Mouse (Mus musculus): ENCODE data around the gene Dcaf1. TPM values are rescaled to one million over a fixed set of nuclear protein-coding genes. Genes with fewer than 3 reads are reported as not detected.

Dcaf1 gene
- total RNA-seq (2021), result 32.0 and 41.5 TPM in 2 replicates
- long read RNA-seq, partial matches to known transcripts, result 6 of 10 reads
- long read RNA-seq, other reads (novel, unspliced or antisense), result 4 of 10 reads

- DNase-seq, result peak; percentile 88
Measured at GRCm38 (mm10) chr9:106821618-106822380, at the start of gene Dcaf1. TSS of gene Dcaf1 (plus strand) at chr9:106821874.

DNA sequence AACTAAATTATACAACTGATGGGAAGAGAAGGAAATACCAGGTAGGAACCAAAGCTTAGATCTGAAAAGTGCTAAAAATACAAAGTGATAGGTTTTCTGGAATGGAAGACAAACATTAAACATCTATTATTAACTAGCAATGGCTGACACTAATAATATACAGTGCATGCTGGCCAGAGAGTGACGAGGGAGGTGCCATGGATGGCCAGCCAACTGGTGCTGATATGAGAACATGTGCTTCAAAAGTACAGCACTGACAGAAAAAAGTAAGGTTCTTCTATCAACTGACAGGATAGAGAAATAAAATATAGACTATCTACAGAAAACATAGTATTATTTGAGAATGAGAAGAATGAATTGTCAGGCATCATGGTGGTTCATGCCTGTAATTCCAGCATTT, 45.6 kb upstream of the Dcaf1 start:
- no peak for DNase-seq

- no peak for DNase-seq
Measured at GRCm38 (mm10) chr9:106777423-106777822, 44.3 kb upstream of the Dcaf1 start.

- DNase-seq, result no peak
Measured at GRCm38 (mm10) chr9:106778319-106778718, 43.4 kb upstream of the Dcaf1 start.

DNA sequence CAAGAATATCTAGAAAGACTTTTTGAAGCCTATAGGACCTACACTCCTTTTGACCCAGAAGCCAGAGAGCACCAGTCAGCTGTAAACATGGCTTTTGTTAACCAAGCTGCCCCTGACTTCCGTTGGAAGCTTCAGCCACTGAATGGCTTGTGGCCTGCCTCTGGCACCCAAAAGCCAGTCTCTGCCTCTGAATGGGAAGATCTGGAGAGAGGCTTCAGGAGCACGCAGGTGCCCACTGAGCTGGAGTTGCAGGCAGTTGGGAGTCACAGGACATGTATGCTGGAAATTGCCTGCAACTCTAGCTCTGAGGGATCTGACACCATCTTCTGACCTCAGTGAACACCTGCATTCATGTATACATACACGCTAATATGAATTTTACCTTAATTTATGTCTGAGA, 41.6 kb upstream of the Dcaf1 start:
- no peak for DNase-seq

DNA sequence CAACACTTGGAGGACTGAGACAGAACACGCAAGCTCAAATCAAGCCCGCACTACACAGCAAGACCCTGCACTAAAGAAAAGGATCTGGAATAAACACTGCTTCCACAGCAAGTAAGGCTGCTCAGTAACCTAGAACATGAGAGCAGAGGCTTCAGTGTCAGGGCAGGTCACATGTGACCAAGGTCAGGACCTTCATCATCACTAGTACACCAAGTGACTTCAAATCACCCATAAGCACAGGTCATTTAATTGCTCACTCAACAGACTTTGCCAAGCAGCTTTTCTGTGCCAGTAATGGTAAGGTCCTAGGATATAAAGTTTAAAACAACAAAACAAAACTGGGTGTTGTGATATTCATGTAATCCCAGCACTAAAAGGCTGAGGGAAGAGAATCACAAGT, 38.1 kb upstream of the Dcaf1 start:
- DNase-seq, result no peak

DNA sequence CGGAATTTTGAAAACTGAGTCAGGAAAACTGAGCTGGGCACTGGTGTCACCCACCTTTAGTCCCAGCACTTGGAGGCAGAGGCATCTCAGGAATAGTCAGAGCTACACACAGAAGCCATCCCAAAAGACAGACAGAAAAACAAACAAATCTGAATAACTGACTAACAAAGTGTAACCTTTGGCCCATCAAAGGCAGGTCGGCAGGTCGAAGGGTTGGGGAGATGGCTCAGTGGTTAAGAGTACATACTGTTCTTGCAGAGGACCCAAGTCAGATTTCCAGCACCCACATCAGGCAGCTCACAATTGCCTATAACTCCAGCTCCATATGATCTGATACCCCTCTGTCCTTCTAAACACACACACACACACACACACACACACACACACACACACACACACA, 36.5 kb upstream of the Dcaf1 start:
- DNase-seq, result no peak

DNA sequence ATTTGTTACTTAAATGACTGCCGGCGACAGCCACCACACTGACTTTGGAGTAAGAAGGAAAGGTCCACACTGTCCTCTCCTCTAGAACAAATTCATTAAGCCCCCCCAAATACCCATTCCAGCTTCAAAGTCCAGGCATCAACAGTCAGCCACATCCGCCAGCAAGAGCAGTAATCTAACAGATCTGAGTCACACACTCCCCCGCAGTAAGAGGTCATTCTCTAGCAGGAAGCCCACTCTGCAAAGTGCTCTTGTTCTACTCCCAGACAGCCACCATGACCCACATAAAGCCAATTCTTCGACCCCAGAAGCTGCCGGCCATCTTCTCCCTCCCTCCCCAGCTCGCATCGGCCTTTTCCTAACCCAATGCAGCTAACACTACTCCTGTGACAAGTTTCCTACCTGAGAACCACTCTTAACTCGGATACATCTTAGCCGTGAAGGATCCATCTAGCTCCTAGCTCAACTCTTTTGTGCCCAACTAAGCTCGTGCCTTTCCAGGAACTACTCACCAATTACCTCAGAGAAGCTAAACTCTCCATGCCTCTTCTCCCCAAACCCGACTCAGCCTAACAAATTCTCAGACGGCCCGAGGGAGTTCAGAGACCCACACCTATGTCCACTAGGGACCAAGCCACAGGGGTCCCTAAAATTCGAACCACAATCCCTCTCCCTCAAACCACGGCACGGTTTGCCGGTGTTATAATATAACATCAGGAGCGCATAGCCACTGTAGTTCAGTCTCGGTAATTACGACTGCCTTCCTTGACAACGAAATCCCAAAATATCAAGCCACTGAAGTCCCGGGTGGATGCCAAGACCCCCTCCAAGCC, 33.5 kb upstream of the Dcaf1 start:
- no peak for DNase-seq

DNA sequence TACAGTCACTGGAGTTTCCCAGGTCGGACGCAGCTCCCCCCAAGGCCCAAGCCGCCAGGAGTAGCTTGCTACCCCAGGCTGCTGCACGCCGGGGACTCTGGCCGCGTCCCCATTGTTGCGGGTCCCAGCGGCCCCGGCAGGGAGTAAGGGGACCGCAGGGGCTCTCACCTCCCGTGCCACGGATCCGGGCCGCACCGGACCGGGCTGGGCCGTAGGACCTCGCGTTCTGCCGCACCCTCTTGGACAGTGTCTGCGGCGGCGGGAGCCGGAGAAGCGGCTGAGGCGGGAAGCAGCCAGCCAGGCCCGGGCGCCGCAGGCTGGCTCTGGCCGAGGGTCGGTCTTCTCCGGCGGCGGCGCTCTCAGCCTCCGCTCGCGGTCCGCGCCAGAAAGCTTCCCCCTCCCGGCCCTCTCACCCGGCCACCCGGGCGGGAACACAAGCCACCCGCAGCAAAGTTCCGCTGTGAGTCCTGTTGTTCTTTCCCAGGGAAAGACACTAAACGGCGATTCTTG, 32.8 kb upstream of the Dcaf1 start, which contains the start of gene Rad54l2:
TSS of gene Rad54l2 (minus strand) at position 383 of the 510 bp plus-strand sequence.
- peak; percentile 89 for DNase-seq

- no peak for DNase-seq
Measured at GRCm38 (mm10) chr9:106789363-106789762, 32.3 kb upstream of the Dcaf1 start.

- no peak for DNase-seq
Measured at GRCm38 (mm10) chr9:106790831-106791230, 30.8 kb upstream of the Dcaf1 start.

DNA sequence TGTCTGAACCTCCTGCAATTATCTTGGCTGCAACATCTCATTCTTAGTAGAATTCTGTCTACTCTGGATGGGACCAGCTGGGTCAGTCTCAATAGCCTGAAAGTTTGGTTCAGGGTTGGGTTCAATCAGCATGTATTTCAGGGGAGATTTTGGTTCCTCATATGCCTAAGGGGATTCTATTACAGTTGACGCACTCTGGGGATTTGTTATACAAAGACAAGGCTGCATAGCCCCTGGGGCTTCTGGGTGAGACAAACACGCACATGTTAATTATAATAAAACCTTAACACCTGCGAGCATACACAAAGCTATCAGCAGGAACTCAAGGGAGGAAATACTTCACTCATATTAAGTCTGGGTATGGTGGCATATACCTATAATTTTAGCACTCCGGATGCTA, 15.2 kb upstream of the Dcaf1 start:
- DNase-seq, result no peak

GRCm38 (mm10) chr9:106818191-106818590, 3.5 kb upstream of the Dcaf1 start:
- no peak for DNase-seq

- DNase-seq, result no peak
Measured at GRCm38 (mm10) chr9:106819201-106819600, 2.5 kb upstream of the Dcaf1 start.

DNA sequence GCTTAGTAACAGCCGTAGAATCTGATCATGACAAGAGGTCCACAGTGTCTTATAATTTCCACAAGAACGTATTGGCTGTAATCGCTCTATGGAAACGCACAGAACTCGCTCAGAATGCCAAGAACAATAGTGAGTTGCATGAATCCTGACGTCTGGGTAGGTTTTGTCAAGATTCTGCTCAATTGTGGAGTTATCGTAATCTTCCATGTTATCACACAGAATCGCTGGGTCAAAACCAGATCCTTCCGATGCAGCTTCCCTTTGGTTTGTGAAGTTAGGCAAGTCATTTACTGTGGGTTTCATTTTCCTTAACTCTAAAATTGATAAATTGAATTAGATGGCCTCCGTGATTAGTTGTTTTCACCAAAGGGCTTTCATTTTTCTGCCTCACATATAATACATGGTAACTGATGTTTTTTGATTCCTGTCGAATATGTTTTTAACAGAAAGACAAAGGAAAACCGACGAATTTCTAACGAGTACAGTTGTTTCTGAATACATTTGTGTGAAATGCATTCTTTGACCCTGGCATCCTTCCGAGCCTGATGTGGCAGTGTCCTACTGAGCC, 540 bp upstream of the Dcaf1 start:
- DNase-seq, result no peak

GRCm38 (mm10) chr9:106822381-106823104, 869 bp downstream of the Dcaf1 start:
- DNase-seq, result peak; percentile 92

GRCm38 (mm10) chr9:106840569-106840968, 18.9 kb downstream of the Dcaf1 start:
- no peak for DNase-seq

- no peak for DNase-seq
Measured at GRCm38 (mm10) chr9:106842800-106843199, 21.1 kb downstream of the Dcaf1 start.

- DNase-seq, result no peak
Measured at GRCm38 (mm10) chr9:106856664-106857063, 35.0 kb downstream of the Dcaf1 start.

GRCm38 (mm10) chr9:106858036-106858435, 36.4 kb downstream of the Dcaf1 start:
- DNase-seq, result no peak

GRCm38 (mm10) chr9:106874216-106874615, 52.5 kb downstream of the Dcaf1 start:
- no peak for DNase-seq

DNA sequence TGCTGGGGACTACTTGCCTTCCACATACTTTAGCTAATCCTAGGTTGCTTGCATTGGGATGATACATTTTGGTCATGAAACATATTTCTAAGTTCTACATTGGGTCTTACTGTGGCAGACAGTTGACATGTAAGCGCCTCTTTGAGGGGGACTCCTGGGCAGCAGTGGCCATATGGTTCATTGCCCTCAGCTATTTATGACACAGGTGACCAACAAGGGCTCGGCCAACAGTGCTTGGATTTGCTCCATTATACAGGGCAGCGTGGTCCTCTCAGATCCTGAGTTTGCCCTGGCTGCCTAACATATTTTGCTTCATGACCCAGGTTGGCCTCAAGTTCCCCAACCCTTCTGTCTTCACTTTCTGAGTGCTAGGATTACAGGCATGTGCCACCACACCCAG, 55.0 kb downstream of the Dcaf1 start:
- DNase-seq, result no peak
